Mouse (Mus musculus): Measurements from ENCODE around the gene Asap2. TPM values are rescaled to one million over a fixed set of nuclear protein-coding genes. Genes with fewer than 3 reads are reported as not detected.

Gene Asap2
- polyA plus RNA-seq, 1 experiment: 5.6 TPM

DNA sequence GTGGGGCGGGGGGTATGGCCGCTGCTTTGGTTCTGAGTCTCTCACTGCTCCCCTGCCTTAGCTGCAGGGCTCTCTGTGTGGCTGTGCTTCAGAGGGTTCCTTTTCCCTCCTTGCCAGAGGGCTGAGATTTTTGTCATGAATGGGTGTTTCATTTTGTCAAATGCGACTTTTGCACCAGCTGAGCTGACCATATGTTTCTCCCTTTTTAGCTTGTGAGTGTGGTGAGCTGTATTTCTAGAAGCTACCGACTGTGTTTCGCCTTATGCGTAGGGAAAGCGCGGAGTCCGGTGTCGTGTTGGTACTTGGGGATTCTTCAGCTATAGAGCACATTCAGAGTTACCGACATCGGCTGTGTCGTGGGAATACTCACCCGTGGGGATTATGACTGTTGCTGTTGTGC lies 149.9 kb downstream of the Asap2 start:
- H3ac ChIP-seq (ENCODE audit: control insufficient read depth, insufficient read length, low read depth): no peak overlapping the region
- H3K79me3 ChIP-seq (ENCODE audit: low read depth): peaks cover 19% of the 10 kb centered on the region
- no peaks in the 10 kb centered on the region for H3K27me3 ChIP-seq (ENCODE audit: control insufficient read depth, insufficient read depth, insufficient read length)
- no peak overlapping the region for H3K4me3 ChIP-seq (ENCODE audit: insufficient read depth, poor library complexity, severe bottlenecking)
- H3K36me3 ChIP-seq (ENCODE audit: control insufficient read depth, insufficient read depth): no peaks in the 10 kb centered on the region
- peaks cover 80% of the 10 kb centered on the region for H3K79me2 ChIP-seq (ENCODE audit: control insufficient read depth, insufficient read depth)
- TF ChIP-seq CTCF (IDR thresholded peaks at IDR 0.05; ENCODE audit: control insufficient read depth, insufficient read depth, insufficient read length): no peak
- TF ChIP-seq CEBPB (IDR thresholded peaks at IDR 0.05; ENCODE audit: low read depth): no peak
- TF ChIP-seq USF1 (IDR thresholded peaks at IDR 0.05; ENCODE audit: low read depth): no peak
- TF ChIP-seq MAX (IDR thresholded peaks at IDR 0.05): no peak
- no peak for TF ChIP-seq FOSL1 (IDR thresholded peaks at IDR 0.05; ENCODE audit: insufficient read depth, low read length, poor library complexity, severe bottlenecking)
- TF ChIP-seq MYOG (IDR thresholded peaks at IDR 0.05; ENCODE audit: control insufficient read depth, extremely low read depth, insufficient read length): no peak
- TF ChIP-seq MYOD1 (IDR thresholded peaks at IDR 0.05; ENCODE audit: control insufficient read depth, insufficient read length, low read depth): no peak

DNA sequence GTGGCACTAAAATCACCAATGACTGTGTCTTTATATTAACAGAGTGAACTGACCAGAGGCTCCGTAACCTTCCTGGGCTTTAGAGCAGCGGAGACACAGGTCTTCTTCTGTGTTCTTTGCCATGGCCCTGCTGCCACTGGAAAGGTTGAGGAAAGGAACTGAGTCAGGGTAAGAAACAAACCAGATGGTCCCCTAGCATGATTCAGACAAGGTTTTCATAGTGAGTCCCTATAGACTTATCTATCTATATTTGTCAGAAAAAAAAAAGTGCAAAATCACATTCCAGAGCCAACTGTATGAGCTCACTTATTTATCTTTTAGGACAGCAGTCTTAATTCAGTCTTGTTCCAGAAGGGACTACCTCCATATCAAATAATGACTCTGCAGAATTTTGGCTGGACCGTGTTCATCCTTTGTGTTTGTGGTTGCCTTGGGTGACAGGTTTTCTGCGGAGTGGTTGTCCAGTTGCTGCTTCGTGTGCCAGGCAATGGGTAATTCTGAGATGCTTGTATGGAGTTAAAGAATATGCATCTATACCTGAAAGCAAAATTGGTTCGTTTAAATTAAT lies 150.6 kb downstream of the Asap2 start:
- Histone ChIP-seq H3K79me3 (ENCODE audit: low read depth) (peaks cover 19% of the 10 kb centered on the region), H3K79me2 (ENCODE audit: control insufficient read depth, insufficient read depth) (peaks cover 82% of the 10 kb centered on the region), H3ac (ENCODE audit: control insufficient read depth, insufficient read length, low read depth) (no peak overlapping the region), H3K36me3 (ENCODE audit: control insufficient read depth, insufficient read depth) (no peaks in the 10 kb centered on the region), H3K4me3 (ENCODE audit: insufficient read depth, poor library complexity, severe bottlenecking) (no peak overlapping the region), H3K27me3 (ENCODE audit: control insufficient read depth, insufficient read depth, insufficient read length) (no peaks in the 10 kb centered on the region)
- no peak for TF ChIP-seq USF1 (IDR thresholded peaks at IDR 0.05; ENCODE audit: low read depth)
- no peak for TF ChIP-seq MYOD1 (IDR thresholded peaks at IDR 0.05; ENCODE audit: control insufficient read depth, insufficient read length, low read depth)
- no peak for TF ChIP-seq CEBPB (IDR thresholded peaks at IDR 0.05; ENCODE audit: low read depth)
- no peak for TF ChIP-seq FOSL1 (IDR thresholded peaks at IDR 0.05; ENCODE audit: insufficient read depth, low read length, poor library complexity, severe bottlenecking)
- TF ChIP-seq MAX (IDR thresholded peaks at IDR 0.05): no peak
- no peak for TF ChIP-seq CTCF (IDR thresholded peaks at IDR 0.05; ENCODE audit: control insufficient read depth, insufficient read depth, insufficient read length)
- no peak for TF ChIP-seq MYOG (IDR thresholded peaks at IDR 0.05; ENCODE audit: control insufficient read depth, extremely low read depth, insufficient read length)

DNA sequence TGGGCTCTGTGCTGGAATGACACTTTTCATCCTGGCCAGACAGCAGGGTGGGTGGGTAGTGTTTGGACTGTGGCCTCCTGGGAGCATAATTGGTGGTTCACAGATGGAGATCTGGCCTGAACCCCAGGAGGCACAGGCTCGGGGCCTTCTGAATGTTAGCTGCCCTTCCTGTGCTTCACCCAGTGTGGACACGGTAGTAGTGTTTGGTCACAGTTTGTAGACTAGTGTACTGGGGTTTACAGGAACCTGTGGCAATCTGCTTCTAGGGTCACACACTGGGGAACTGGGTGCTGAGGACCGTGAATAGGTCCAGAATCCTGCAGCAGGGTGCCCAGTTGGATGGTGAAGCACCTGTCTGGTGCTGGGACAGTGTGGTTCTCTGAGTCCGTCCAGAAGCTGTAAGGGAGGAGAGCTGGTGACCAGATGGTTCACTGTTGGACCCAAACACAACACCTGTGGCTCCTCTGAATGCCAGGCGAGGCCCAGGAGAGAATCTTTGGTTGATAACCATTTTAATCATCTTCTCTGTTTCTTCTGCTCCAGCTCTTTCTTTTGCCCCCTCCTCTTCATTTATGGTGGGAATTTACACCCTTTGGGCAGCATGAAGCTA lies 151.5 kb downstream of the Asap2 start:
- Histone ChIP-seq H3K79me3 (ENCODE audit: low read depth) (peaks cover 17% of the 10 kb centered on the region), H3K27me3 (ENCODE audit: control insufficient read depth, insufficient read depth, insufficient read length) (no peaks in the 10 kb centered on the region), H3ac (ENCODE audit: control insufficient read depth, insufficient read length, low read depth) (no peak overlapping the region), H3K4me3 (ENCODE audit: insufficient read depth, poor library complexity, severe bottlenecking) (no peak overlapping the region), H3K36me3 (ENCODE audit: control insufficient read depth, insufficient read depth) (no peaks in the 10 kb centered on the region), H3K79me2 (ENCODE audit: control insufficient read depth, insufficient read depth) (peaks cover 80% of the 10 kb centered on the region)
- TF ChIP-seq MYOD1 (IDR thresholded peaks at IDR 0.05; ENCODE audit: control insufficient read depth, insufficient read length, low read depth) (no peak), MYOG (IDR thresholded peaks at IDR 0.05; ENCODE audit: control insufficient read depth, extremely low read depth, insufficient read length) (no peak), CTCF (IDR thresholded peaks at IDR 0.05; ENCODE audit: control insufficient read depth, insufficient read depth, insufficient read length) (no peak), MAX (IDR thresholded peaks at IDR 0.05) (no peak), CEBPB (IDR thresholded peaks at IDR 0.05; ENCODE audit: low read depth) (no peak), FOSL1 (IDR thresholded peaks at IDR 0.05; ENCODE audit: insufficient read depth, low read length, poor library complexity, severe bottlenecking) (no peak), USF1 (IDR thresholded peaks at IDR 0.05; ENCODE audit: low read depth) (no peak)

DNA sequence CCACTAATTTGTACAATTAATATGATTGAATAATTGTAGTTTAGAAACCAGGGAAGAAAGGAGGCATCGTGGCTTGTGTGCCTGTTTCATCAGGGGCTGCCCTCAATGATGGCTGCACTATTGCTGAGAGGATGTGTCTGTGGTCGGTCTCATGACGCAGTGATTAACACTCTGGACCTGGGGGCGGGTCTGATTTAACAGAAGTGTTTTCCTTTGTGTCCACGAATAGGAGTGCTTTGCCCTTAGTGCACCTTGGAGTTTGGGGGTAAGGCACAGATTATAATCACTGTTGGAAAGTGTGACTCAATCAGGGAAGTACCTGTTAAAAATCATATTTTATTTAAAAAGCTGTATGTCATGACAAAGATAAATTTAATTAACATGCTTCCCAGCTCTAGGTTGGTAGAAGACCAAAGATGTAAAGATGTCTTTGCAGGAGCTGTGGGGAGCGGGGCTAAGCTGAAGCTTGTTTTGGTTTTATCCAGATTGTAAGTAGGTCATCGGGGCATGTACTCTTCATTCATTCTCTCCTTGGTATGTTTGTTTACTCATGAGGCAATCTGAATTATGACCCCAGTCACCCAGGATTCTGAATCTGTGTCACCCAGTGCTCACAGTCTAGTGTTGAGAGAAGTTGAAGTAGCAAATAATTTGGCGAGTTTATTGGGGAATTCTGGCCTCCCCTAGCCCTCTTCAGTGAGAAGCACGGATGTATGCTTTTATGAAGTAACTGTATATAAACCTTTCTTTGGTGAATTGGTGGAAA lies 152.4 kb downstream of the Asap2 start:
- H3K79me2 ChIP-seq (ENCODE audit: control insufficient read depth, insufficient read depth): peaks cover 71% of the 10 kb centered on the region
- no peak overlapping the region for H3K4me3 ChIP-seq (ENCODE audit: insufficient read depth, poor library complexity, severe bottlenecking)
- peaks cover 13% of the 10 kb centered on the region for H3K79me3 ChIP-seq (ENCODE audit: low read depth)
- no peaks in the 10 kb centered on the region for H3K36me3 ChIP-seq (ENCODE audit: control insufficient read depth, insufficient read depth)
- H3ac ChIP-seq (ENCODE audit: control insufficient read depth, insufficient read length, low read depth): no peak overlapping the region
- H3K27me3 ChIP-seq (ENCODE audit: control insufficient read depth, insufficient read depth, insufficient read length): no peaks in the 10 kb centered on the region
- TF ChIP-seq FOSL1 (IDR thresholded peaks at IDR 0.05; ENCODE audit: insufficient read depth, low read length, poor library complexity, severe bottlenecking) (no peak), CEBPB (IDR thresholded peaks at IDR 0.05; ENCODE audit: low read depth) (no peak), USF1 (IDR thresholded peaks at IDR 0.05; ENCODE audit: low read depth) (no peak), MYOD1 (IDR thresholded peaks at IDR 0.05; ENCODE audit: control insufficient read depth, insufficient read length, low read depth) (no peak), CTCF (IDR thresholded peaks at IDR 0.05; ENCODE audit: control insufficient read depth, insufficient read depth, insufficient read length) (no peak), MYOG (IDR thresholded peaks at IDR 0.05; ENCODE audit: control insufficient read depth, extremely low read depth, insufficient read length) (no peak), MAX (IDR thresholded peaks at IDR 0.05) (no peak)

DNA sequence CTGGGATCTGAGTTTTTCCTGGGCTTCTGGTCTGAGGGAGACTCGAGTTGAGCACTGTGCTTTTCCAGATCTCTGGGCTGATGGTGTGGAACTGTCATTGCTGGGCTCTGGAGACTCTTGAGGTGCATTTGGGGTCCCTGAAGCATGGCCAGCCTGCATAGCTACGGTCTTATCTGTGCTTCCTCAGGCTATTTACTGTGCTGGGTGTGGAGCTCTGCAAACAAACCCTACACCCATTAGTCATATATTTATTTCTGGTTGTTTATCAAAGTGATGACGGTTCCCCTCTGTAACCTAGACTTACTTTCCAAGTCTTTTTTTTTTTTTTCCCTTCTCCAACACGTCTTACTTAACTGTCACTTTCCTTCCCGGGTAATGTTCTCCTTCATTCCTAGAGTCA lies 154.3 kb downstream of the Asap2 start:
- Histone ChIP-seq H3ac (ENCODE audit: control insufficient read depth, insufficient read length, low read depth) (no peak overlapping the region), H3K27me3 (ENCODE audit: control insufficient read depth, insufficient read depth, insufficient read length) (no peaks in the 10 kb centered on the region), H3K4me3 (ENCODE audit: insufficient read depth, poor library complexity, severe bottlenecking) (no peak overlapping the region), H3K79me2 (ENCODE audit: control insufficient read depth, insufficient read depth) (peaks cover 57% of the 10 kb centered on the region), H3K79me3 (ENCODE audit: low read depth) (peaks cover 19% of the 10 kb centered on the region), H3K36me3 (ENCODE audit: control insufficient read depth, insufficient read depth) (no peaks in the 10 kb centered on the region)
- no peak for TF ChIP-seq FOSL1 (IDR thresholded peaks at IDR 0.05; ENCODE audit: insufficient read depth, low read length, poor library complexity, severe bottlenecking)

All from C2C12 (cell line).